Mouse (Mus musculus): Measurements from ENCODE around the gene Cers1. TPM values are rescaled to one million over a fixed set of nuclear protein-coding genes. Genes with fewer than 3 reads are reported as not detected.

Cers1 gene
- polyA plus RNA-seq, 1 experiment: 1.3 TPM

DNA sequence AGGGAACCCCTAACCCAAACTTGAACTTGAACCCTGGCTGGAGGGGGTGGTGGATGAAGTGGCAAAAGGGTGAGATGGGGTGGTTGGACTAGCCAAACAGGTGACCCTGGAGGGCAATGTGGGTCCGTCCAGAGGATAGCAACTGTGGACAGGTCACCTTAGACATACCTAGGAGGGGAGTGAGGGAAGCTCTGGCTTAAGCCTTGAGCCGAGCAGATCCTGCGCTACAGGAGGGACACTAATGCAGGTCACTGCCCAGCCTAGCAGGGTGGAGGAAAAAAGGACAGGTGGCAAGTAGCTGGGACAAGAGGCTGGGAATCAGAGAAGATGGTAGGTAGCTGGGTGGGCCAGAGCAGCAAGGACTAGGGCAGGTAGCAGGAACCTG, 36.4 kb downstream of the Cers1 start:
- no peak for DNase-seq (ENCODE audit: low spot score)

DNA sequence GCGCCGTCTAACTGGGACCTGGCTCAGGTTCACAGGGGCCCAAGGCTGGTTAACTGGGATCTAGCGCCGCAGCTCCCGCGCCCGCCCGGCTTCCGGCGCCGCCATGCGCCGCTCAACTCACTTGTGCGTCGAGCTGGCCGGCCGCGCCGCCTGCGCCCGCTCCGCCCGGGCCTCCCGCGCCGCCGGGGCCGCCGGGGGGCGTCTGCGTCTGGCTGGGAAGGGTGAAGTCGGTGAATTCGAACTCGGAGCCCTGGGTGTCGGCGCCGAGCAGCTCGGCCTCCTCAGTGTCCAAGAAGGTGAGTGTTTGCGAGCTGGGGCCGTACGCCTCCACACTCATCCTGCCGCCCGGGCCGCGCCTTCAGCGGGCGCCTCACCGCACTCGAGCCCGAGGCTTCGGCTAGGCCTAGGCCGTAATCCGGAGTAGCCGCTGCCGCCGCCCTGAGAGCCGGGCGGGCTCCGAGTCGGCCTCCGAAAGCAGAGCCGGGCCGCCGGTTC, 37.1 kb downstream of the Cers1 start:
- DNase-seq (ENCODE audit: low spot score): no peak

DNA sequence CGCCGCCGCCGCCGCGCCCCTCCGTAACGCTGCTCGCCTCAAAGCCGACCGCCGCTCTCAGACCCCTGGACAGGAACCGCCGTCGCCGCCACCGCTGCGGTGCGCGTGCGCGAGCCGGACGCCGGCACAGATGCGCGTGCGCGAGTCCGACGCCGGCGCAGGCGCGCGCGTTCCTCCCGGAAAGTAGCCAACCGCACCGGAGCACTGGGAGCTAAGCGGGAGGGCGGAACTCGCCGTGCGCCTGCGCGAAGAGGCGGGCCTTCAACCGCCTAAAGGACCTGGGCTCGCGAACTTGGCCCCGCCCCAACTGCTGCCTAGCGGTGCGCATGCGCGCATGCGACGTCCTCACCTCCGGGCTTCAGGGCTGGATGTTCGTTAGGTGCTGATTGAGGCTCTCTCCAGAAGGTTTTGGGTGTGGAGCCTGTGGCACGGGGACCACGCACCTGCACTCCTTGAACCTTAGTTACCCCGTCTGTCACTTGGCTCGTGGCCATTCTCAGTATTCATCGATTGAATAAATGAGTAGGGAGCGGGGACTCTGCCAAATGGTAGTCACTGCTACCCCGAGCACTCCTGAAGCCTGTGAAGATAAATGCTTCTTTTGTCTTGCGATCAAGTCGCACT, 37.7 kb downstream of the Cers1 start, which contains the start of gene Upf1:
Gene Upf1 (minus strand): TSS at position 85 of the 624 bp plus-strand sequence.
- DNase-seq (ENCODE audit: low spot score): peak; percentile 99

DNA sequence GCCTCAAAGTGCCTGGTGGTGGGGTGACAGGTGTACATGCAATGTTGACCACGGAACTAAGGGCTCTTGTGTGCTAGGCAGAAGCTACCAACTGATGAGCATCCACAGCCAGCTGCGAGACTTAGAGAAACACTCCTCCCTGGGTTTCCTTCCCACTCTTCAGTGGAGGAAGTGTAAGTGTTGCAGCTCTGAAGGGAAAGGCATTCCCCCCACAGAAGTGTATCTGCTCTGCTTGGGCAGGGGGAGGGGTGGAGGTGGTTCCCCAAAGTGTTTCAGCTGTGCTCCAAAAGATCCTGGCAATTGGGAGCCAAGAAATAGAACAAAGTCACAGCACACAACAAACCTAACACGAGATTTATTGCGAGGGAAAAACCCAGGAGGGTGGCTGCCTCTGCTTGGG, 38.4 kb downstream of the Cers1 start:
- DNase-seq (ENCODE audit: low spot score): no peak

DNA sequence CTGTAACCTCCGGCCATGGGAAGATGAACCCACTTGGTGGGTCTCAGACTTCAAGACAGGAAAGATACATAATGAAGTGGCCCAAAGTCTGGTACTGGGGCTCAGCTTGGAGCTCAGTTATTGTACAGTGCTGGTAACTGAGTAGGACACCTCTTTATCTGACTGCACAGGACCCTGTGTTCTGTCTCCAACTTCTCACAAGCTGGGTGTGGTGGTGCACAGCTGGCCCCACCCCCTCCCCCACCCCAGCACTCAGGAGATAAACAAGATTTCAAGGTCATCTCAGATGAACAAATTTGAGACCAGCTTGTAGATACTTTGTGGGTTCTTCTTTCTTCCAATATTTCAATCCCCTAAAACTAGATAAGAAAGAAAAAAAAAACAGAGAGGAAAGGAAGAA, 40.5 kb downstream of the Cers1 start:
- DNase-seq (ENCODE audit: low spot score): no peak

DNA sequence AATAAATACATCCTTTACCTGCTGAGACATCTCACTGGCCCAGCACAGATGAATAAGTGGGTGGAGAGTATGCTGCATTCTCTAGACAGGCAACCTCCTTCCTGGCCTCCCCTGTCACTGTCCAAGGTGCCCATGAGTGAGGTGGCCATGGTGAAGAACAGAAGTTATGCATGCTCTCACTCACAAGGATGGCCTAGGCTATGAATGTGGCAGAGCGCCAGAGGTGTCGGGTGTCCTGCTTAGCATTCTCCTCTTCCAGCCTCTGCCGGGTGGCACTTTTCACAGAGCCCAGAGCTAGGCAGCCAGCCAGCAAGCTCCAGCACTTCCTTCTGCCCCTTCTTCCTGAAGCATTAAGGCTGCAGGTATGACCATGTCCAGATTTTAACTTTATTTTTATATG, 43.8 kb downstream of the Cers1 start:
- no peak for DNase-seq (ENCODE audit: low spot score)

DNA sequence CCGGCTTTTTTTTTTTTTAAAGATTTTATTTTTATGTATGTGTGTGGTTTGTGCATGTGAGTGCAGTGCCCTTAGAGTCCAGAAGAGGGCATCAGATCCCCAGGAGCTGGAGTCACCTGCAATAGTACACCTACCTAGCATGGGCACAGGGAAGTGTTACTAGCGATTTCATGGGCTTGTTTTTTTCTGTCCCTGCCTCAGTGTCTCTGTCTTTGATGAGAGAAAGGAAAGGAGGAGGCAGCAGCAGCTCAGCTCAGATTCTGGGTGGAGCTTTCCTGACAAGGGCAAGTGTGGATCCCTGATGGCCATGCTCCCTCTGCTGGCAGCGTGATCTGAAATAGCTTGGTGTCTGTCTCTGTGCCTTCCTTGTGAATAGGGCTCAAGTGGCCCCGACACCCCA, 45.2 kb downstream of the Cers1 start:
- DNase-seq (ENCODE audit: low spot score): no peak

DNA sequence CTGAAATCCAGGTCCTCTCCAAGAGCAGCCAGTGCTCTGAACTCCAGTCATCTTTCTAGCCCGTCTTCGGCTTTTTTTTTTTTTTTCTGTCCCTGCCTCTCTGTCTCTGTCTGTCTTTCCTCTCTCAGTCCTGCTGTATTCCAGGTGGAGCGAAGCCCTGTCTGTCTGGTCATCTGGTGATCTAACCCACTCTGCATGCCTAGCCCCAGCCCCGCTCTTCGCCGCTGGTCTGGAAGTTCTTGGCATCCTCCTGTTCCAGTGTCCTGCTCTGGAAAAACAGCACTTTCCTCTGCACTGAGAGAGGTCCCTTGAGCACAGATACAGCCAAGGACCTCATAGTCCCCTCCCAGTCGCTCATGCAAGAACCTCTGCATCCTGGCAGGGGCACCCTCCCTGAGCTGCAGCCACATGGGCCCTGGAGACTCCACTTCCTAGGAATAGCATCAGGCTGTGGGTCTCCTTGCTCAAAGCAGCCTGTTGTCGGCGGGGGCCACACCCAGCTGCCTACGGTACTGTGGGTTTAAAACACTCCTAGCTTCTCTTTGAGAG, 46.0 kb downstream of the Cers1 start:
- DNase-seq (ENCODE audit: low spot score): no peak

DNA sequence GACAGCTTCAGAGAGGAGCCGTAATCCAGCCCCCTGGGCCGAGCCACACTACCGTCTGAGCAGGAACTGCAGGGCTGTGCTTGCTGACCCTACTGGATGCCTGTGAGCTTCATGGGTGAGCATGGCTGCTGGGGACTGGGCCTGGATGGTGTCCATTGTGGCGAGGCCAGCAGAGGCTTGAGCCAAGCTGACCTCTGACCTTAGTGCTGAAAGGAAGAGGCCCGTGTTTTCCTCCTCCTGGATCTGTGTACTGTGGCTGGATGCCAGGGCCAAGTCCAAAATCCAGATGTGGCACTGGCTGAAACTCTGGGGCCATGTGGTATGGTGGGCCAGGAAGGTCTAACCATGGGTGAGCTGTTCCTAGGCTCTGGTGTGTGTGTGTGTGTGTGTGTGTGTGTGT, 48.5 kb downstream of the Cers1 start:
- DNase-seq (ENCODE audit: low spot score): no peak

DNA sequence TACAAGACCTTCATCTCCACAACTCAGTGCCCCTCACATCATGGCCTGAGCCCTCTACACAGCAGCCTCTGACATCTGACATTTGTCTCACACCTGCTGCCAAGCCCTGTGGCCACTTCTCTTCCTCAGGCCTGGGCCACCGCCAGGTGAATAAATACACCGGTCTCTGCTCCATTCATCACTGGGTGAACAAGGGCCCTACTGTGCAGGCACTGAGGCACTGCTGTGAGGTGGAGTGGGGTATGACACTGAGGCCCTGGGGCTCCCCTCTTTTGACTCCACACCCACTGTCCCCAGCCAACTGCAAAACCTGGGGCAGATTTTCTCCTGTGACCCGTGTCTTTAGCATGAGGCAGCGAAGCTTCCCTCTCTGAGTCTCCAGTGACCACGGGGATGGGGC, 51.0 kb downstream of the Cers1 start:
- DNase-seq (ENCODE audit: low spot score): no peak

DNA sequence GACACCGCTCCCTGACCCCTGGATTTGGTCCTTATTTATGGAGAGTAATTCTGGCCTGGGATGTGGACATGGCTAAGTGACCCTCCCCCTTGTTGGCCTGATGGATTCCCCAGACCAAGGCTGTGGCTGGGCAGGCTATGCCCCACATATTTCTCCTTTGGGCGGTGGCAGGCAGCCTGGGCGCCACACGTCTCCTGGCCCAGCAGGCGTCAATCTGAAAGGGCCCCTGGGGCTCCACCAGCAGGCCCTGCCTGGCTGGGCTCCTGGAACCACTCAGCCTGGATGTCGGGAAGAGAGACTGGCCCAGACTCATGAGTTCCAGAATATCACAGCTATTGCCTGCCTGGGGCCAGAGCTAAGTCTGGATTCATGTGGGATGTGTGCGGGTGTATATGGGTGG, 54.9 kb downstream of the Cers1 start:
- DNase-seq (ENCODE audit: low spot score): no peak

DNA sequence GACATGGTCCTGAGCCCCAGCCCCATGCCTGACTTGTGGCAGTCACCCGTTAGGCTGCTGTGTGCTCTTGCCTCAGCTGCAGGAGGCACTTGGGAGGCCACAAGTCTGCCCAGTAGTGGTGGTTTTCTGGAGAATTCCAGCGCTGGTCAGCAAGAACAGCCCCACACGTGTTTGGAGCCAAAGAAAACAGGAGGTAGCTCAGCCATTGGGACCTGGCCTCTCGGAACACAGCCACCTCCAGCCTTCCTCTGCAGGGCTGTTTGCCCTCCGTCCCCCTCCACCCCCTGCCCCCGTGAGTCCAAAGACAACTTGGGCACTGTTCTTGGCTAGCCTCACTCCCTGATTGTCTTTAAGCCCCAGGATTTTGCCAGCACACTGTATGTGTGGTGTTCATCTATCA, 56.4 kb downstream of the Cers1 start:
- no peak for DNase-seq (ENCODE audit: low spot score)

DNA sequence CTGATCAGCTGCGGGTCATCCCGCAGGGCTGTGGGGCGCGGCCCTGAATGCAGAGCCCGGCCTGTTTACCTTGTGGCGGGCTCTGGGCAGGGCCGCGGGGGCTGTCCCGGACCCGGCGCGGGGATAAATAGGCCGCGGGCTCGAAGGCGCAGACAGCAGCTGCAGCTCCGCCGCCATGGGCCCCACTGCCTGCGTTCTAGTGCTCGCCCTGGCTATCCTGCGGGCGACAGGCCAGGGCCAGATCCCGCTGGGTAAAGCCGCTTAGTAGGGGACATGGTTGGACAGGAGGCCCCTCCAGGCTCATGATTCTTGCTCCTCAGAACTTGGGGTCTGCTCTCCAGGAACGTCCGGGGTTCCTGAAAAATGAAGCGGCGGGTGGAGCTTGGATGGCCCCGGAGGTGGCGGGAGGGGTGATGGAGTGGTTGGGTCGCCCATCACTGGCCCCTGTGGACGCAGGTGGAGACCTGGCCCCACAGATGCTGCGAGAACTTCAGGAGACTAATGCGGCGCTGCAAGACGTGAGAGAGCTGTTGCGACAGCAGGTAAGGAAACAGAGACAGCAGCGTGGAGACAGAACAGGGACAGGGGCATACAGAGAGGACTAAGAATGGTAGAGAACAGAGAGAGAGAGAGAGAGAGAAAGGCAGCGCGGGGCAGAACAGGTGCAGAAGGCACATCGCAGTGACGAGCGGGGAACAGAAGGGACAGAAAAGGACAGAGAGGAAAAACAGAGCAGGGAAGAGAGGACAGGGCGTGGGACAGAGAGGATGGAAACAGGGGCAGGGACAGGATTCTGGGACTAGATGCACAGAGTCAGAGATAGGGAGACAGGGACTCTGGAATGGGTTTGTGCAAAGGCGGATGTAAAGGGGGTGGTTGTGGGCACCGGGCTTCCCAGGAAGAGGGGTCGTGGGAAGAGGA, 58.1 kb downstream of the Cers1 start, which contains the start of gene Comp:
Gene Comp (plus strand): TSS at position 162 of the 921 bp plus-strand sequence.
- DNase-seq (ENCODE audit: low spot score): no peak

DNA sequence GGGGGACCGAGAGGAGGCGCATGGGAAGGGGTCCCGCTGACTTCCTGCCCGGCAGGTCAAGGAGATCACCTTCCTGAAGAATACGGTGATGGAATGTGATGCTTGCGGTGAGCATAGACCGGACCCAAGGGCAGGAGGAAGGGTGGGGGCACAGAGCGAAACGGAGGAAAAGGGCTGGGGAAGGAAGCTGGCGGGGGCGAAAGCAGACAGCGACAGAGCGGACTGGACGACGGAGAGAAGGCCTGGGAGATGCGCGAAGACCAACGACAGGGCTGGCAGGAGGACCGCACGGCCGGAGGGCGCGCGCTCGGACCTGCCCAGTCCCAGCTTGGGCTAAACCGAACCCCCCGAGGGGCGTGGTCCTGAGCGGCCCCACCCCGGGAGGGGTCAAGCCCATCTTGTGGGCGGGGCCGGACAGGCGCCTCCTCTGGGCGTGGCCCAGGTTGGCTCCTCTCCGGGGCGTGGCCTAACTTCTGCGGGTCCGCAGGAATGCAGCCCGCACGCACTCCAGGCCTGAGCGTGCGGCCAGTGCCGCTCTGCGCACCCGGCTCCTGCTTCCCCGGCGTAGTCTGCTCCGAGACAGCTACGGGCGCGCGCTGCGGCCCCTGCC, 58.8 kb downstream of the Cers1 start:
- peak; percentile 55 for DNase-seq (ENCODE audit: low spot score)

DNA sequence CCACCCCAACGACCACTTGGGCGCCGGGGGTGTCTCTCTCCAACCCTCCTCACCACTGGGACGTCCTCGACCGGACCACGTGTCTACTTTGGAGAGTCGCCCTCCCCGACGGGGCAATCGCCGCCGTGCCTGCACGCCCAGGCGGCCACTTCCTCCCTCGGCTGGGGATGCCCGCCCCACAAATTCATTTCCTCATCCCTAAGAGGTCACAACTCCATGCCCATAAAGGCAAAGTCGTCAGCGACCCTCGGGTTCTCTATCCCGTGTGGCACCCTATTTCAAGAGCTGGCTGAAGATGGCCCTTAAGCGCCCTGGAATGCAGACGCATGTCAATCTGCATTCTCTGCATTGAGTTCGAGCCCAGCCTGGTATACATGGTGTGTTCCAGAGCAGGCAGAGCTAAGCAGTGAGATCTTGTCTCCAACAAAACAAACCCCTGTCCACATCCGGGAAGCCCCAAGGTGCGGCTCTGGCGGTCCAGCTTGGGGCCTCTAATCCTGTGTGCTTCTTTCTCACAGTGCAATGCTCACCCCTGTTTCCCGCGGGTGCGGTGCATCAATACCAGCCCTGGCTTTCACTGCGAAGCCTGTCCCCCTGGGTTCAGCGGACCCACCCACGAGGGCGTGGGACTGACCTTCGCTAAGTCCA, 59.8 kb downstream of the Cers1 start:
- DNase-seq (ENCODE audit: low spot score): no peak

DNA sequence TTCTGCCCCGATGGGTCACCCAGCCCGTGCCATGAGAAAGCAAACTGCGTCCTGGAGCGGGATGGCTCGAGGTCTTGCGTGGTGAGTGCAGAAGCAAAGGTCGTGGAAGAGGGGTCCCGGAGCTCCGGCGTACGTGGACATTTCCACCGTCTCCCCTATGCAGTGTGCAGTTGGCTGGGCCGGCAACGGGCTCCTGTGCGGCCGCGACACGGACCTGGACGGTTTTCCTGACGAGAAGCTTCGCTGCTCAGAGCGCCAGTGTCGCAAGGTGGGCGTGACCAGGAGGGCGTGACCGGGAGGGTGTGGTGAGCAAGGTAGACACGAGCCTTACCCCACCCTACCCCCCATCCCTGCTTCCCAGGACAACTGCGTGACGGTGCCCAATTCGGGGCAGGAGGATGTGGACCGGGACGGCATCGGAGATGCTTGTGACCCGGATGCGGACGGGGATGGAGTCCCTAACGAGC, 60.7 kb downstream of the Cers1 start:
- DNase-seq (ENCODE audit: low spot score): no peak

DNA sequence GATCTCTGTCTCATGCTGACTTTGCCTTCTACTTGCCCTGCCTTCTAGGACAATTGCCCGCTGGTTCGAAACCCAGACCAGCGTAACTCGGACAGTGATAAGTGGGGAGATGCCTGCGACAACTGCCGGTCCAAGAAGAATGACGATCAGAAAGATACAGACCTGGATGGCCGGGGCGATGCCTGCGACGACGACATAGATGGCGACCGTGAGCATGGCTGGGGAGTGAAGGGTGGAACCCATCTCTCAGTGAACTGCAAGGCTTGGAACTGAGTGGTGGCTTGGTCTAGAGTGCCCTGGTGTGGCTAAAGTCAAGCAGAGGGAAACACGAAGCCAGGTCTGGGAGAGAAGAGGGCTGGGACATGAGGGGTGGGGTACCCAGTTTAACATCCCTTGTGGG, 61.5 kb downstream of the Cers1 start:
- DNase-seq (ENCODE audit: low spot score): no peak

DNA sequence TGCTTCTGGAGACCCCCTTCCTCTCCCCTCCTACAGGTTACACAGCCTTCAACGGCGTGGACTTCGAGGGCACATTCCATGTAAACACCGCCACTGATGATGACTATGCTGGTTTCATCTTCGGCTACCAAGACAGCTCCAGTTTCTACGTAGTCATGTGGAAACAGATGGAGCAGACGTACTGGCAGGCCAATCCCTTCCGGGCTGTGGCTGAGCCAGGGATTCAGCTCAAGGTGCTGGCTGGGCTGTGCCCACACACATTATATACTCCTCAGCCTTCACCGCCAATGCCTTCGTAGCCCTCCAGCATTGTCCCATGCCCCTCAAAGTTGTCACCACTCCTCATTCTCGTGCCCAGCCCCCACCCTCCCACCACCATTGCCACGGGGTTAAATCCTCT, 64.5 kb downstream of the Cers1 start:
- no peak for DNase-seq (ENCODE audit: low spot score)

All from urinary bladder, adult 2 months (tissue).